Mouse (Mus musculus) forebrain, embryonic 10.5 days (tissue): ENCODE measurements around the gene Apoc4. TPM values are rescaled to one million over a fixed set of nuclear protein-coding genes. Genes with fewer than 3 reads are reported as not detected.

Source experiments
- DNase-seq: peaks from one replicate; pipeline ENCODE4 v3.0.0-alpha.2; 2017; ENCODE audit warnings: low spot score; ENCODE audit errors: extremely low spot score
- H3K27ac ChIP-seq: fragments of 300-500 bp; sonication (generic); 2 replicates; pipeline ENCODE4 v1.5.1; 2016; ENCODE audit warnings: mild to moderate bottlenecking
- H3K27me3 ChIP-seq: fragments of 300-500 bp; sonication (generic); 2 replicates; pipeline ENCODE4 v1.6.1; 2016; ENCODE audit warnings: mild to moderate bottlenecking; ENCODE audit not compliant: poor library complexity, severe bottlenecking
- H3K36me3 ChIP-seq: fragments of 300-500 bp; sonication (generic); replicated peaks from 2 replicates; pipeline ENCODE4 v1.6.1; 2016; ENCODE audit warnings: mild to moderate bottlenecking, moderate library complexity
- H3K4me1 ChIP-seq: fragments of 300-500 bp; sonication (generic); 2 replicates; pipeline ENCODE4 v1.6.1; 2016
- H3K4me3 ChIP-seq: fragments of 300-500 bp; sonication (generic); 2 replicates; pipeline ENCODE4 v1.5.1; 2016; ENCODE audit warnings: mild to moderate bottlenecking, moderate library complexity
- H3K9me3 ChIP-seq: fragments of 300-500 bp; sonication (generic); 2 replicates; pipeline ENCODE4 v1.6.1; 2016; ENCODE audit warnings: mild to moderate bottlenecking, moderate library complexity
- WGBS: fragments of 180-500 bp; shearing (Covaris S2); methylation state at CpG from one replicate; pipeline ENCODE4 v1.1.7; 2016; 5-methylcytosine and 5-hydroxymethylcytosine counted together
- polyA plus RNA-seq: library from polyadenylated mRNA; unstranded; fragments of >200 nt; fragmentation: Nextera tagmentation; extraction: Ambion mirVana; gene quantifications from 2 replicates; pipeline ENCODE4 v1.2.1, GENCODE M21; 2016

Apoc4 gene
- polyA plus RNA-seq, 1 experiment from 2014 or later, result not detected

DNA sequence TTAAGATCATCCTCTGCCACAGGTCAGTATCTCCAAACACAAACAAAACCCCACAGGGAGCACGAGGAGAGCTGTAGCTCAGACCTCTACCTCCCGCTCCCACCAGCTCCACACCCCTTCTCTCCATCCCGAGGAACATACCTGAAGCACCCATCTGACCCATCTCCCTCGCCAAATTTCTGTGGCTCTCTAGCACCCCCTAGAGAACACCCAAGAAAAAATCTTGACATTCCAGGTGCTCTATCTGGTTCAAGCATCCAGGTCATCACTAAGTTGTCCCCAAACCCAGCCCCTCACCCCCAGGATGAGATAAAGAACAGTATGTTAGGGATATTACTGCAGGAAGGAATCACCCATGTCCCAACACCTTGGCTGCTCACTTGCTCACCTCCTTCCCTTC lies 31.9 kb upstream of the Apoc4 start:
- H3K27ac ChIP-seq, result no peak overlapping the region
- H3K4me3 ChIP-seq, result peak overlapping the region; percentile 94
- H3K27me3 ChIP-seq, result no peaks in the 10 kb centered on the region
- H3K4me1 ChIP-seq, result peaks cover 27% of the 10 kb centered on the region
- peaks cover 73% of the 10 kb centered on the region for H3K36me3 ChIP-seq
- WGBS, result 58% methylated on average over 4 of the region's 4 CpGs
- no peaks in the 10 kb centered on the region for H3K9me3 ChIP-seq
- DNase-seq, result no peak

GRCm38 (mm10) chr7:19712414-19712813 lies 31.1 kb upstream of the Apoc4 start:
- Histone ChIP-seq H3K27ac (no peak overlapping the region), H3K4me1 (peaks cover 27% of the 10 kb centered on the region), H3K36me3 (peaks cover 75% of the 10 kb centered on the region), H3K27me3 (no peaks in the 10 kb centered on the region), H3K9me3 (no peaks in the 10 kb centered on the region), H3K4me3 (no peak overlapping the region)
- no peak for DNase-seq
- 82% methylated on average over 4 of the region's 4 CpGs for WGBS

DNA sequence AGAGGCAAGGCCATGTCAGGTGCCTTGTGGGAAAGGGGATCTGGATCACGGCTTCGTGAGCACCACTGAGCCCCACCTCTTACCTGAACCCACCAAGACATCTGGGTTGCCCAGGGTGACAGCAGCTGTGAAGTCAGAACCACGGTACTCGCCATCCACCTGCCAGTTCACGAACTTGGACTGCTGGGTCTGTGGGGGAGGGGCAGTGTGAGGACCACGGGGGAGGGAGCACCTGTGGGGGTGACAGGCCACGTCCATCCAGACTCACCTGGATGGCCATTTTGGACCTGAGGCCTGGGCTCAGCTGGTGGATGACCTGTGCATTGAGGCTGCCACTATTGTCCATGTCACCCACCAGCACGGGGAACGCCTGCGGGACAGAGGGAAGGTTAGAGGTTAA lies 29.4 kb upstream of the Apoc4 start:
- peaks cover 17% of the 10 kb centered on the region for H3K4me1 ChIP-seq
- WGBS, result 95% methylated on average over 10 of the region's 10 CpGs
- peaks cover 83% of the 10 kb centered on the region for H3K36me3 ChIP-seq
- DNase-seq, result no peak
- no peak overlapping the region for H3K27ac ChIP-seq
- no peaks in the 10 kb centered on the region for H3K27me3 ChIP-seq
- no peak overlapping the region for H3K4me3 ChIP-seq
- H3K9me3 ChIP-seq, result no peaks in the 10 kb centered on the region

GRCm38 (mm10) chr7:19705271-19705670 lies 24.0 kb upstream of the Apoc4 start:
- Histone ChIP-seq H3K36me3 (peaks cover 93% of the 10 kb centered on the region), H3K9me3 (no peaks in the 10 kb centered on the region), H3K27ac (no peak overlapping the region), H3K27me3 (no peaks in the 10 kb centered on the region), H3K4me3 (no peak overlapping the region), H3K4me1 (peaks cover 22% of the 10 kb centered on the region)
- DNase-seq, result no peak
- WGBS, result 96% methylated on average over 7 of the region's 7 CpGs

GRCm38 (mm10) chr7:19704475-19704874 lies 23.2 kb upstream of the Apoc4 start:
- H3K4me1 ChIP-seq, result peaks cover 30% of the 10 kb centered on the region
- no peak for DNase-seq
- H3K9me3 ChIP-seq, result no peaks in the 10 kb centered on the region
- 90% methylated on average over 4 of the region's 4 CpGs for WGBS
- no peak overlapping the region for H3K4me3 ChIP-seq
- H3K27ac ChIP-seq, result no peak overlapping the region
- peaks cover 86% of the 10 kb centered on the region for H3K36me3 ChIP-seq
- H3K27me3 ChIP-seq, result no peaks in the 10 kb centered on the region

- H3K36me3 ChIP-seq, result peaks cover 71% of the 10 kb centered on the region
- WGBS, result 91% methylated on average over 16 of the region's 16 CpGs
- no peaks in the 10 kb centered on the region for H3K27me3 ChIP-seq
- H3K9me3 ChIP-seq, result no peaks in the 10 kb centered on the region
- DNase-seq, result no peak
- no peak overlapping the region for H3K4me3 ChIP-seq
- H3K27ac ChIP-seq, result no peak overlapping the region
- peaks cover 44% of the 10 kb centered on the region for H3K4me1 ChIP-seq
Observed at GRCm38 (mm10) chr7:19702859-19703555, 21.7 kb upstream of the Apoc4 start.

DNA sequence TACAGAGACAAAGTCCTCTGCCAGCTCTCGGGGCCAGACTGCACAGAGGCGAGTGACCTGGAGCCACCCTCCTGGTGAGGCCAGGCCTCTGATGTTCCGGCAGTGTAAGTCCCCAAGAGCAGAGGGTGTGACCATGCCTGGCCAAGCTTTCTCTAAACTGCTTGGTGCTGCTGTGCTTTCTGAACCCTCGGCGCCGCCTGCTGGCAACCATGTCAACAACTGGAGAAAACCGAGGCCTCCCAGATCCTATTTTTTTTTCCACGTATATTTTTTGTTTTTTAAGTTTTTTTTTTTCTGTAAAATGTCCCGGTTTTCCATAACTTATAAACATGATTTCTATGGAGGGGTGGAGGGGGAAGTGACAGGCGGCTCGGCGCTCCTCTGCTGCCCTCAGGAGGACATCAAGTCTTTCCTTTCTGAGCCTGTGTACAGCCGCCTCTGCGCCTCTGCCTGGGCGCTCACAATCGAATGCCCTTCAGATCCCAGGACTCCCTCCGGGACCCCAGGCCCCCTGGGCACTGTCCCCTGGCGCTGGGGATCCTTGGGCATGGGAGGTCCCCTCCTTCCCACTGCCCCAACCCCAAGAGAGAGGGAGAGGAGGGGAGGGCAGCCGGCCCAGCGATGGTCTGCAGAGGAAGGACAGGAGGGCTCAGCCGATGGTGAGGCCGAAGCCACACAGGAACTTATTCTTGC lies 19.9 kb upstream of the Apoc4 start:
- Histone ChIP-seq H3K36me3 (peaks cover 66% of the 10 kb centered on the region), H3K27ac (peak overlapping the region; percentile 71), H3K4me3 (peak overlapping the region; percentile 2; the same call in 1 of the 2 replicates), H3K27me3 (no peaks in the 10 kb centered on the region), H3K4me1 (peaks cover 52% of the 10 kb centered on the region), H3K9me3 (peaks cover 8% of the 10 kb centered on the region)
- WGBS, result 31% methylated on average over 22 of the region's 22 CpGs
- peak; percentile 68 for DNase-seq

GRCm38 (mm10) chr7:19700299-19701068 lies 19.2 kb upstream of the Apoc4 start:
- WGBS, result 66% methylated on average over 12 of the region's 12 CpGs
- Histone ChIP-seq H3K36me3 (peaks cover 68% of the 10 kb centered on the region), H3K27ac (peak overlapping the region; percentile 71), H3K4me1 (peaks cover 52% of the 10 kb centered on the region), H3K9me3 (peaks cover 10% of the 10 kb centered on the region), H3K27me3 (no peaks in the 10 kb centered on the region), H3K4me3 (no peak overlapping the region)
- DNase-seq, result no peak

DNA sequence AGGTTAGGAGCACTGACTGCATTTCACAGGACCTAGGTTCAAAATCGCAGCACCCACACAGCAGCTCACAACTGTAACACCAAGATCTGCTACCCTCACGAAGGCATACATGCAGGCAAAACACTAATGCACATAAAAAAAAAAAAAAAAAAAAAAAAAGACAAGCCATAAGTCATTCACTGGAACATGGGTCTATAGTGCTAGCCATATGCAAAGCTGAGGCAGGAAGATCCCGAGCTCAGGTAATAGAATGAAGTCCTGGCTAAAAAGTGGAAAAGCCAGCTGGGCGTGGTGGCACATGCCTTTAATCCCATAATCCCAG lies 18.5 kb upstream of the Apoc4 start:
- Histone ChIP-seq H3K27me3 (no peaks in the 10 kb centered on the region), H3K9me3 (peaks cover 10% of the 10 kb centered on the region), H3K4me3 (no peak overlapping the region), H3K36me3 (peaks cover 61% of the 10 kb centered on the region), H3K4me1 (peaks cover 55% of the 10 kb centered on the region), H3K27ac (peak overlapping the region; percentile 82; the same call in 1 of the 2 replicates)
- 77% methylated on average over 4 of the region's 4 CpGs for WGBS
- no peak for DNase-seq

DNA sequence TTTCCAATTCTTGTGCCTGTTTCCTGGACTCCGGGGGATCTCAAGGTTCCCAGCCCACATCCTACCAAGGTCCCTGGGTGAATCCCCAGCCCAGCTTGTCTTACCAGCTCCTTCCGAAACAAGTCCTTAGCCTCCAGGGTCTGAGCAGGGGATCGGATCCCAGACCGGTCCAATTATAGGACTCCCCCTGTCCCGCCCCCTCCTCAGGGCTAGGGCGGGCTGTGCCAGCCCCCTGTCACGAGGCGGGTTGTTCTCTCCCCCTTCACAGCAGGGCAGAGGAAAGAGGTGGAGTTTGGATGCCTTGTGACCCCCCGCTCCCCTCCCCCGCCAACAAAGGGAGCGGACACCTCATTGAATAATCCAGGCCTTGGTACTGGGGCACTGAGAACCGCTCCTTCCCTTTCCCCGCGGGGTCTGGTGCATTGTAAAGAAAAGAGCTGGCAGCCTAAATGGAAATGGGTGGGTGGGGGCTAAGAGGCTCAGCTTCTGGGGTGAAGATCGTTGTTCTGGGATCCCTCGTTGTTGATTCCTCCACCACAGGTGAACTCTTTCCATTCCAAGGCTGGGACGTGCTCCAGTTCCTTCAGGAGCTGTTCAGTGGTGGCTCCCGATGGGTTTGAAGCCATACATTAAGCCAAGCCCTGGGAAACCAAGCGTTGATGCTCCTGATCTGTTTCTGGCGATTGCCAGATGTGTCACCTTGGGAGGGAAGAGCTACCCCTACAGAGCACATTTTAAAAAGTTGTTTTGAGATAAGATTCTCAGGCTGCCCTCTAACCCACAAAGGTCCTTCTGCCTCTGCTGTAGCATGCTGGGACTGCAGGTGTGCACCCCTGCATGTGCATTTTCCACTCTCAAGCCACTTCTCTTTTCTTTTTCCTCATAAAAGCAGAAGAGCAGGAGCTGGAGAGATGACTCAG lies 17.9 kb upstream of the Apoc4 start, which contains the start of gene Apoe:
Apoe (minus strand) TSS at position 282 of the 920 bp plus-strand sequence.
- H3K4me1 ChIP-seq, result peaks cover 56% of the 10 kb centered on the region
- H3K36me3 ChIP-seq, result peaks cover 54% of the 10 kb centered on the region
- peak within 1 kb of the TSS; percentile 51 for H3K4me3 ChIP-seq
- H3K27me3 ChIP-seq, result no peaks in the 10 kb centered on the region
- DNase-seq, result peak; percentile 58
- peaks cover 10% of the 10 kb centered on the region for H3K9me3 ChIP-seq
- under 1% methylated on average over 20 of the region's 20 CpGs for whole genome bisulfite sequencing
- peak within 1 kb of the TSS; percentile 82 for H3K27ac ChIP-seq

- peaks cover 10% of the 10 kb centered on the region for H3K9me3 ChIP-seq
- DNase-seq, result peak; percentile 45
- WGBS, result 3% methylated on average over 28 of the region's 28 CpGs
- peak overlapping the region; percentile 82 for H3K27ac ChIP-seq
- H3K4me1 ChIP-seq, result peaks cover 61% of the 10 kb centered on the region
- peaks cover 45% of the 10 kb centered on the region for H3K36me3 ChIP-seq
- H3K27me3 ChIP-seq, result no peaks in the 10 kb centered on the region
- peak overlapping the region; percentile 51 for H3K4me3 ChIP-seq
Observed at GRCm38 (mm10) chr7:19697949-19698906, 16.9 kb upstream of the Apoc4 start.
